Mouse (Mus musculus): ENCODE data around the gene Osbpl11. TPM values are rescaled to one million over a fixed set of nuclear protein-coding genes. Genes with fewer than 3 reads are reported as not detected.

Gene Osbpl11
- polyA plus RNA-seq, 1 experiment from 2014 or later, result 17.8 TPM

- H3K4me1 ChIP-seq (replicated peaks; ENCODE audit: insufficient read depth, low read length), result no peaks in the 10 kb centered on the region
- TF ChIP-seq CTCF (IDR thresholded peaks at IDR 0.05; ENCODE audit: low read depth), result no peak
- no peaks in the 10 kb centered on the region for H3K9me3 ChIP-seq (replicated peaks; ENCODE audit: low read length)
- H3K36me3 ChIP-seq (ENCODE audit: insufficient read depth, low read length), result no peaks in the 10 kb centered on the region
- no peaks in the 10 kb centered on the region for H3K27me3 ChIP-seq (ENCODE audit: insufficient read depth, low read length)
- ATAC-seq (replicated peaks; ENCODE audit: low FRiP score, low read depth) (no peak), DNase-seq (ENCODE audit: low spot score) (no peak)
- no peak overlapping the region for H3K4me2 ChIP-seq (ENCODE audit: low read length)
- H3K9ac ChIP-seq (ENCODE audit: low read depth, low read length), result no peak overlapping the region
- H3K27ac ChIP-seq, result no peak overlapping the region
- 80% methylated on average over 7 of the region's 7 CpGs for WGBS
- no peak overlapping the region for H3K4me3 ChIP-seq (replicated peaks; ENCODE audit: low read depth, low read length)
Observed at GRCm38 (mm10) chr16:33255601-33256000, 70.7 kb downstream of the Osbpl11 start.

GRCm38 (mm10) chr16:33258530-33258929 lies 73.7 kb downstream of the Osbpl11 start:
- ATAC-seq (replicated peaks; ENCODE audit: low FRiP score, low read depth), result no peak
- WGBS, result 88% methylated on average over 2 of the region's 2 CpGs
- Histone ChIP-seq H3K36me3 (ENCODE audit: insufficient read depth, low read length) (no peaks in the 10 kb centered on the region), H3K27me3 (ENCODE audit: insufficient read depth, low read length) (no peaks in the 10 kb centered on the region), H3K4me1 (replicated peaks; ENCODE audit: insufficient read depth, low read length) (no peaks in the 10 kb centered on the region), H3K9ac (ENCODE audit: low read depth, low read length) (no peak overlapping the region), H3K4me2 (ENCODE audit: low read length) (no peak overlapping the region), H3K4me3 (replicated peaks; ENCODE audit: low read depth, low read length) (no peak overlapping the region), H3K9me3 (replicated peaks; ENCODE audit: low read length) (no peaks in the 10 kb centered on the region), H3K27ac (no peak overlapping the region)
- no peak for TF ChIP-seq CTCF (IDR thresholded peaks at IDR 0.05; ENCODE audit: low read depth)
- no peak for DNase-seq (ENCODE audit: low spot score)

GRCm38 (mm10) chr16:33259824-33260223 lies 75.0 kb downstream of the Osbpl11 start:
- Histone ChIP-seq H3K4me1 (replicated peaks; ENCODE audit: insufficient read depth, low read length) (no peaks in the 10 kb centered on the region), H3K27ac (no peak overlapping the region), H3K36me3 (ENCODE audit: insufficient read depth, low read length) (no peaks in the 10 kb centered on the region), H3K4me3 (replicated peaks; ENCODE audit: low read depth, low read length) (no peak overlapping the region), H3K27me3 (ENCODE audit: insufficient read depth, low read length) (no peaks in the 10 kb centered on the region), H3K9ac (ENCODE audit: low read depth, low read length) (no peak overlapping the region), H3K9me3 (replicated peaks; ENCODE audit: low read length) (no peaks in the 10 kb centered on the region), H3K4me2 (ENCODE audit: low read length) (no peak overlapping the region)
- DNase-seq (ENCODE audit: low spot score) (no peak), ATAC-seq (replicated peaks; ENCODE audit: low FRiP score, low read depth) (no peak)
- WGBS, result 74% methylated on average over 3 of the region's 3 CpGs
- no peak for TF ChIP-seq CTCF (IDR thresholded peaks at IDR 0.05; ENCODE audit: low read depth)

GRCm38 (mm10) chr16:33260825-33261224 lies 76.0 kb downstream of the Osbpl11 start:
- H3K4me3 ChIP-seq (replicated peaks; ENCODE audit: low read depth, low read length), result no peak overlapping the region

GRCm38 (mm10) chr16:33261584-33262061 lies 76.8 kb downstream of the Osbpl11 start:
- Histone ChIP-seq H3K9me3 (replicated peaks; ENCODE audit: low read length) (no peaks in the 10 kb centered on the region), H3K4me3 (replicated peaks; ENCODE audit: low read depth, low read length) (no peak overlapping the region), H3K27ac (no peak overlapping the region), H3K27me3 (ENCODE audit: insufficient read depth, low read length) (no peaks in the 10 kb centered on the region), H3K36me3 (ENCODE audit: insufficient read depth, low read length) (0 out of 2 replicates have a peak, but pooled peaks cover 8% of the 10 kb centered on the region), H3K4me1 (replicated peaks; ENCODE audit: insufficient read depth, low read length) (no peaks in the 10 kb centered on the region), H3K4me2 (ENCODE audit: low read length) (no peak overlapping the region), H3K9ac (ENCODE audit: low read depth, low read length) (no peak overlapping the region)
- WGBS, result 62% methylated on average over 2 of the region's 2 CpGs
- no peak for DNase-seq (ENCODE audit: low spot score)
- TF ChIP-seq CTCF (IDR thresholded peaks at IDR 0.05; ENCODE audit: low read depth), result no peak
- no peak for ATAC-seq (replicated peaks; ENCODE audit: low FRiP score, low read depth)

More at GRCm38 (mm10) chr16:33260825-33261224, 76.0 kb downstream of the Osbpl11 start:
- WGBS, result 77% methylated on average over 8 of the region's 8 CpGs
- DNase-seq (ENCODE audit: low spot score) (no peak), ATAC-seq (replicated peaks; ENCODE audit: low FRiP score, low read depth) (no peak)
- Histone ChIP-seq H3K27me3 (ENCODE audit: insufficient read depth, low read length) (no peaks in the 10 kb centered on the region), H3K4me2 (ENCODE audit: low read length) (no peak overlapping the region), H3K4me1 (replicated peaks; ENCODE audit: insufficient read depth, low read length) (no peaks in the 10 kb centered on the region), H3K36me3 (ENCODE audit: insufficient read depth, low read length) (0 out of 2 replicates have a peak, but pooled peaks cover 8% of the 10 kb centered on the region), H3K27ac (no peak overlapping the region), H3K9ac (ENCODE audit: low read depth, low read length) (no peak overlapping the region), H3K9me3 (replicated peaks; ENCODE audit: low read length) (no peaks in the 10 kb centered on the region)
- TF ChIP-seq CTCF (IDR thresholded peaks at IDR 0.05; ENCODE audit: low read depth), result no peak

GRCm38 (mm10) chr16:33262096-33262495 lies 77.2 kb downstream of the Osbpl11 start:
- no peak for ATAC-seq (replicated peaks; ENCODE audit: low FRiP score, low read depth)
- TF ChIP-seq CTCF (IDR thresholded peaks at IDR 0.05; ENCODE audit: low read depth), result no peak

More at GRCm38 (mm10) chr16:33262096-33262495, 77.2 kb downstream of the Osbpl11 start:
- H3K4me2 ChIP-seq (ENCODE audit: low read length), result no peak overlapping the region
- no peak overlapping the region for H3K4me3 ChIP-seq (replicated peaks; ENCODE audit: low read depth, low read length)
- DNase-seq (ENCODE audit: low spot score), result no peak
- H3K4me1 ChIP-seq (replicated peaks; ENCODE audit: insufficient read depth, low read length), result no peaks in the 10 kb centered on the region
- 0 out of 2 replicates have a peak, but pooled peaks cover 11% of the 10 kb centered on the region for H3K36me3 ChIP-seq (ENCODE audit: insufficient read depth, low read length)
- H3K9ac ChIP-seq (ENCODE audit: low read depth, low read length), result no peak overlapping the region
- H3K27me3 ChIP-seq (ENCODE audit: insufficient read depth, low read length), result no peaks in the 10 kb centered on the region
- no peaks in the 10 kb centered on the region for H3K9me3 ChIP-seq (replicated peaks; ENCODE audit: low read length)
- no peak overlapping the region for H3K27ac ChIP-seq
- 83% methylated on average over 1 of the region's 1 CpGs for WGBS

Data from kidney, postnatal 0 days (tissue).